Mouse (Mus musculus) lung, adult 2 months (tissue): ENCODE measurements at regions not wholly inside any gene's neighbourhood (a gene's known extent, or its start where the extent isn't known, plus 50 kb on each side); places are given as distances from the start of the nearest gene placed in this dataset.

ENCODE experiments used
- CTCF ChIP-seq: fragments of 200-500 bp; IDR thresholded peaks from 2 replicates; pipeline ENCODE4 v1.5.1; 2011; ENCODE audit warnings: mild to moderate bottlenecking, low read length, control low read depth; ENCODE audit not compliant: insufficient read depth
- POLR2A ChIP-seq: fragments of 200-500 bp; IDR thresholded peaks from 2 replicates; pipeline ENCODE4 v1.6.1; 2011; ENCODE audit warnings: low read depth, mild to moderate bottlenecking, control low read depth, low read length, borderline replicate concordance; ENCODE audit errors: extremely low read depth

DNA sequence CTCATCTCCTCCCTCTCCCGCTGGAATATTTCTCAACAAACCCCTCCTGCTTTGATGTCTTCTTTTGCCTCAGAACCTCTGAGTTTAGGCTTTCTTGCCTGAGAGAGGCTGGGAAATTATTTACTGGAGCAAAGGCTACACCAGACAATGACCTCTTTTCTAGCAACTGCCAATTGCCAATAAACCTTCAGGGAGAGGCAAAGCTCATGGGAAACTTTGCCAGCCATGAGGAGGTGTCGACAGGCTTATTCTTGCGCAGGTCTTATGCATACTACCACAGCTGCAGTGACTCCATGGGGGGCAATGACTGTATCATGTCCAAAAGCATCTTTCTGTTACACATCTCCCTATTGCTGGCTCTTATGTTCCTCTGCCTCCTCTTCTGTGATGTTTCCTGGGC lies 260.0 kb downstream of the Plpp3 start:
- TF ChIP-seq POLR2A (no peak), CTCF (no peak)
